Mouse (Mus musculus): ENCODE data around the gene Fgf22. TPM values are rescaled to one million over a fixed set of nuclear protein-coding genes. Genes with fewer than 3 reads are reported as not detected.
A peak's percentile ranks its signal among the peaks of the same experiment; 100 is the strongest.

Gene Fgf22
- 0.48 and 0.71 TPM in 2 replicates for polyA plus RNA-seq (2015; fragmentation: Nextera tagmentation; extraction: Ambion mirVana)

- 1% methylated on average over 36 of the region's 36 CpGs for WGBS
- Histone ChIP-seq H3K9ac (peak within 1 kb of the TSS; percentile 58), H3K27ac (no peak within 1 kb of the TSS), H3K4me1 (peaks cover 10% of the 10 kb centered on the region), H3K9me3 (replicated peaks) (no peaks in the 10 kb centered on the region), H3K36me3 (ENCODE audit: poor library complexity, severe bottlenecking) (peaks cover 42% of the 10 kb centered on the region), H3K4me2 (peak within 1 kb of the TSS; percentile 76), H3K4me3 (peak within 1 kb of the TSS; percentile 41), H3K27me3 (no peaks in the 10 kb centered on the region)
- ATAC-seq, result peak; percentile 82
Measured at GRCm38 (mm10) chr10:79754856-79755516, at the start of gene Fgf22. Gene Fgf22, plus strand, starts transcription at chr10:79755076.

GRCm38 (mm10) chr10:79705951-79706350, 48.9 kb upstream of the Fgf22 start:
- Histone ChIP-seq H3K4me2 (peak overlapping the region; percentile 82), H3K9me3 (replicated peaks) (no peaks in the 10 kb centered on the region), H3K4me3 (peak overlapping the region; percentile 70), H3K4me1 (peaks cover 30% of the 10 kb centered on the region), H3K9ac (peak overlapping the region; percentile 89), H3K27ac (no peak overlapping the region), H3K27me3 (no peaks in the 10 kb centered on the region), H3K36me3 (ENCODE audit: poor library complexity, severe bottlenecking) (peaks cover 40% of the 10 kb centered on the region)
- ATAC-seq, result no peak
- 78% methylated on average over 5 of the region's 5 CpGs for whole genome bisulfite sequencing

- Histone ChIP-seq H3K4me2 (peak overlapping the region; percentile 82), H3K36me3 (ENCODE audit: poor library complexity, severe bottlenecking) (peaks cover 46% of the 10 kb centered on the region), H3K27me3 (no peaks in the 10 kb centered on the region), H3K4me3 (peak overlapping the region; percentile 70; the same call in 1 of the 2 replicates), H3K9ac (peak overlapping the region; percentile 89), H3K9me3 (replicated peaks) (no peaks in the 10 kb centered on the region), H3K4me1 (peaks cover 30% of the 10 kb centered on the region), H3K27ac (no peak overlapping the region)
- ATAC-seq, result no peak
- 86% methylated on average over 5 of the region's 5 CpGs for whole genome bisulfite sequencing
Measured at GRCm38 (mm10) chr10:79706406-79707094, 48.3 kb upstream of the Fgf22 start.

- WGBS, result 59% methylated on average over 1 of the region's 1 CpGs
- Histone ChIP-seq H3K9ac (peak overlapping the region; percentile 89; the same call in 1 of the 2 replicates), H3K4me2 (peak overlapping the region; percentile 82)
Measured at GRCm38 (mm10) chr10:79707162-79707561, 47.7 kb upstream of the Fgf22 start.

GRCm38 (mm10) chr10:79707759-79708158, 47.1 kb upstream of the Fgf22 start:
- Histone ChIP-seq H3K36me3 (ENCODE audit: poor library complexity, severe bottlenecking) (peaks cover 52% of the 10 kb centered on the region), H3K9ac (0 out of 2 replicates have a peak overlapping the region, but pooled peaks have one; percentile 2), H3K27me3 (no peaks in the 10 kb centered on the region), H3K27ac (no peak overlapping the region), H3K4me3 (no peak overlapping the region), H3K4me1 (peaks cover 30% of the 10 kb centered on the region), H3K4me2 (no peak overlapping the region), H3K9me3 (replicated peaks) (no peaks in the 10 kb centered on the region)
- no peak for ATAC-seq
- 80% methylated on average over 4 of the region's 4 CpGs for whole genome bisulfite sequencing

More at GRCm38 (mm10) chr10:79707162-79707561, 47.7 kb upstream of the Fgf22 start:
- Histone ChIP-seq H3K27me3 (no peaks in the 10 kb centered on the region), H3K36me3 (ENCODE audit: poor library complexity, severe bottlenecking) (peaks cover 52% of the 10 kb centered on the region), H3K27ac (no peak overlapping the region), H3K4me3 (no peak overlapping the region), H3K4me1 (peaks cover 30% of the 10 kb centered on the region), H3K9me3 (replicated peaks) (no peaks in the 10 kb centered on the region)
- no peak for ATAC-seq

- 88% methylated on average over 21 of the region's 21 CpGs for WGBS
- ATAC-seq, result no peak
- Histone ChIP-seq H3K9ac (no peak overlapping the region), H3K27ac (no peak overlapping the region), H3K36me3 (ENCODE audit: poor library complexity, severe bottlenecking) (peaks cover 52% of the 10 kb centered on the region), H3K4me2 (no peak overlapping the region), H3K27me3 (no peaks in the 10 kb centered on the region), H3K4me1 (peaks cover 30% of the 10 kb centered on the region), H3K9me3 (replicated peaks) (no peaks in the 10 kb centered on the region), H3K4me3 (no peak overlapping the region)
Measured at GRCm38 (mm10) chr10:79708668-79709067, 46.2 kb upstream of the Fgf22 start.

- H3K4me1 ChIP-seq, result peaks cover 30% of the 10 kb centered on the region
- no peak overlapping the region for H3K4me2 ChIP-seq
- H3K27ac ChIP-seq, result no peak overlapping the region
- no peaks in the 10 kb centered on the region for H3K27me3 ChIP-seq
- no peak for ATAC-seq
- H3K4me3 ChIP-seq, result no peak overlapping the region
- 81% methylated on average over 7 of the region's 7 CpGs for WGBS
- H3K36me3 ChIP-seq (ENCODE audit: poor library complexity, severe bottlenecking), result peaks cover 52% of the 10 kb centered on the region
- H3K9ac ChIP-seq, result no peak overlapping the region
- H3K9me3 ChIP-seq (replicated peaks), result no peaks in the 10 kb centered on the region
Measured at GRCm38 (mm10) chr10:79709307-79709706, 45.6 kb upstream of the Fgf22 start.

- WGBS, result 87% methylated on average over 1 of the region's 1 CpGs
- Histone ChIP-seq H3K36me3 (ENCODE audit: poor library complexity, severe bottlenecking) (peaks cover 41% of the 10 kb centered on the region), H3K9me3 (replicated peaks) (no peaks in the 10 kb centered on the region), H3K4me3 (no peak overlapping the region), H3K4me1 (peaks cover 14% of the 10 kb centered on the region), H3K9ac (no peak overlapping the region), H3K27ac (no peak overlapping the region), H3K4me2 (no peak overlapping the region), H3K27me3 (peaks cover 26% of the 10 kb centered on the region)
- ATAC-seq, result no peak; the same call in 1 of the 2 replicates
Measured at GRCm38 (mm10) chr10:79712029-79712428, 42.8 kb upstream of the Fgf22 start.

GRCm38 (mm10) chr10:79712499-79713126, 42.3 kb upstream of the Fgf22 start:
- WGBS, result 8% methylated on average over 6 of the region's 6 CpGs
- peak; percentile 12; the same call in 1 of the 2 replicates for ATAC-seq
- Histone ChIP-seq H3K4me1 (peaks cover 14% of the 10 kb centered on the region), H3K4me2 (no peak overlapping the region), H3K9ac (no peak overlapping the region), H3K4me3 (no peak overlapping the region), H3K27ac (no peak overlapping the region), H3K27me3 (peaks cover 32% of the 10 kb centered on the region), H3K36me3 (ENCODE audit: poor library complexity, severe bottlenecking) (peaks cover 38% of the 10 kb centered on the region), H3K9me3 (replicated peaks) (no peaks in the 10 kb centered on the region)

- Histone ChIP-seq H3K9ac (no peak overlapping the region), H3K27me3 (peaks cover 37% of the 10 kb centered on the region), H3K4me1 (peaks cover 16% of the 10 kb centered on the region), H3K27ac (no peak overlapping the region), H3K9me3 (replicated peaks) (no peaks in the 10 kb centered on the region), H3K4me2 (no peak overlapping the region), H3K4me3 (no peak overlapping the region), H3K36me3 (ENCODE audit: poor library complexity, severe bottlenecking) (peaks cover 38% of the 10 kb centered on the region)
- WGBS, result 63% methylated on average over 1 of the region's 1 CpGs
- ATAC-seq, result no peak
Measured at GRCm38 (mm10) chr10:79713163-79713562, 41.7 kb upstream of the Fgf22 start.

- Histone ChIP-seq H3K4me2 (no peak overlapping the region), H3K27me3 (peaks cover 56% of the 10 kb centered on the region), H3K9ac (no peak overlapping the region), H3K4me1 (peaks cover 16% of the 10 kb centered on the region), H3K36me3 (ENCODE audit: poor library complexity, severe bottlenecking) (peaks cover 22% of the 10 kb centered on the region), H3K4me3 (no peak overlapping the region), H3K9me3 (replicated peaks) (no peaks in the 10 kb centered on the region), H3K27ac (no peak overlapping the region)
- WGBS, result 68% methylated on average over 4 of the region's 4 CpGs
- no peak for ATAC-seq
Measured at GRCm38 (mm10) chr10:79714996-79715395, 39.9 kb upstream of the Fgf22 start.

All from forebrain, embryonic 13.5 days (tissue).